Mouse (Mus musculus) intestine, embryonic 16.5 days (tissue): ENCODE data around the gene Lhfpl4. TPM values are rescaled to one million over a fixed set of nuclear protein-coding genes. Genes with fewer than 3 reads are reported as not detected.

ENCODE experiments used
- ATAC-seq: fragments of 200-750 bp; cut with Nextera tagmentation; 2 replicates; pipeline ENCODE4 v1.8.0; 2017; ENCODE audit warnings: moderate TSS enrichment, moderate library complexity
- H3K27ac ChIP-seq: fragments of 300-500 bp; sonication (generic); 2 replicates; pipeline ENCODE4 v1.5.1; 2014; ENCODE audit warnings: mild to moderate bottlenecking, low read length
- H3K27me3 ChIP-seq: fragments of 300-500 bp; sonication (generic); replicated peaks from 2 replicates; pipeline ENCODE4 v1.6.1; 2014; ENCODE audit warnings: low read length, control low read depth, mixed read lengths; ENCODE audit not compliant: control insufficient read depth, insufficient read depth
- H3K36me3 ChIP-seq: fragments of 300-500 bp; sonication (generic); 2 replicates; pipeline ENCODE4 v1.6.1; 2014; ENCODE audit warnings: low read length, control low read depth; ENCODE audit not compliant: control insufficient read depth, insufficient read depth
- H3K4me1 ChIP-seq: fragments of 300-500 bp; sonication (generic); 2 replicates; pipeline ENCODE4 v1.6.1; 2014; ENCODE audit warnings: low read length, control low read depth, mixed read lengths; ENCODE audit not compliant: control insufficient read depth, insufficient read depth
- H3K4me2 ChIP-seq: fragments of 300-500 bp; sonication (generic); 2 replicates; pipeline ENCODE4 v1.6.1; 2014; ENCODE audit warnings: low read depth, low read length, control low read depth
- H3K4me3 ChIP-seq: fragments of 300-500 bp; sonication (generic); 2 replicates; pipeline ENCODE4 v1.5.1; 2014; ENCODE audit warnings: mild to moderate bottlenecking, low read length
- H3K9ac ChIP-seq: fragments of 300-500 bp; sonication (generic); 2 replicates; pipeline ENCODE4 v1.6.1; 2014; ENCODE audit warnings: low read depth, low read length
- H3K9me3 ChIP-seq: fragments of 300-500 bp; sonication (generic); 2 replicates; pipeline ENCODE4 v1.6.1; 2016; ENCODE audit warnings: low read length, control low read depth; ENCODE audit not compliant: control insufficient read depth
- WGBS: fragments of 180-500 bp; shearing (Covaris S2); extraction: QIAGEN DNeasy Blood & Tissue Kit; methylation state at CpG from one replicate; pipeline ENCODE4 v1.1.7; 2014; 5-methylcytosine and 5-hydroxymethylcytosine counted together
- polyA plus RNA-seq: library from polyadenylated mRNA; unstranded; fragments of >200 nt; fragmentation: Nextera tagmentation; extraction: Ambion mirVana; gene quantifications from 2 replicates; pipeline ENCODE4 v1.2.1, GENCODE M21; 2015

The Lhfpl4 gene
- 1.2 and 1.5 TPM in 2 replicates for polyA plus RNA-seq

GRCm38 (mm10) chr6:113194841-113195595 is at the start of gene Lhfpl4:
Gene Lhfpl4 (minus strand): TSS chr6:113195384.
- H3K36me3 ChIP-seq, result no peaks in the 10 kb centered on the region
- peak within 1 kb of the TSS; percentile 50 for H3K4me3 ChIP-seq
- 2% methylated on average over 39 of the region's 66 CpGs for WGBS
- ATAC-seq, result peak; percentile 55; the same call in 1 of the 2 replicates
- peak within 1 kb of the TSS; percentile 40; the same call in 1 of the 2 replicates for H3K9ac ChIP-seq
- no peaks in the 10 kb centered on the region for H3K9me3 ChIP-seq
- no peak within 1 kb of the TSS for H3K27ac ChIP-seq
- H3K4me2 ChIP-seq, result peak within 1 kb of the TSS; percentile 83
- peaks cover 11% of the 10 kb centered on the region for H3K4me1 ChIP-seq
- H3K27me3 ChIP-seq, result peaks cover 29% of the 10 kb centered on the region

DNA sequence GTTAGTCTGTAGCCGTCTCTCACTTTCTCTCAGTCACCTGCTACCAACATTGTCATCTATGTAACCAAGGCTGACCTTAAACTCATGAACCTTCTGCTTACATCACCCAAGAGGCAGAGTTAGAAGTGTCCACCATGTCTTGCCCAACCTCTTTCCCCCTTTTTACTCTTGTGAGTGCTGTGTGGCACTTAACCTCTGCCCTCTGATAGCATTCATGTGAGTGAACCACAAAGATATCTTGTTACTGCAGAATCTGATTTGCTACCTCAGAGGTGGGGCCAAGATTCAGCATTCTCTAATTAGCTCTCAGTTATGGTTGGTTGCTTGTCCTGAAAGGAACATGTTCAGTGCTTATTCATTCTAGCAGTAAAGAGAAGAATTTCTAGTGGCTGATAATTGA is 47.6 kb upstream of the Lhfpl4 start:
- H3K27me3 ChIP-seq, result no peaks in the 10 kb centered on the region
- H3K36me3 ChIP-seq, result 0 out of 2 replicates have a peak, but pooled peaks cover under 1% of the 10 kb centered on the region
- 85% methylated on average over 1 of the region's 1 CpGs for WGBS
- H3K9me3 ChIP-seq, result no peaks in the 10 kb centered on the region
- no peak overlapping the region for H3K9ac ChIP-seq
- H3K4me3 ChIP-seq, result no peak overlapping the region
- H3K4me2 ChIP-seq, result no peak overlapping the region
- no peak for ATAC-seq
- H3K4me1 ChIP-seq, result peaks cover 5% of the 10 kb centered on the region
- no peak overlapping the region for H3K27ac ChIP-seq

DNA sequence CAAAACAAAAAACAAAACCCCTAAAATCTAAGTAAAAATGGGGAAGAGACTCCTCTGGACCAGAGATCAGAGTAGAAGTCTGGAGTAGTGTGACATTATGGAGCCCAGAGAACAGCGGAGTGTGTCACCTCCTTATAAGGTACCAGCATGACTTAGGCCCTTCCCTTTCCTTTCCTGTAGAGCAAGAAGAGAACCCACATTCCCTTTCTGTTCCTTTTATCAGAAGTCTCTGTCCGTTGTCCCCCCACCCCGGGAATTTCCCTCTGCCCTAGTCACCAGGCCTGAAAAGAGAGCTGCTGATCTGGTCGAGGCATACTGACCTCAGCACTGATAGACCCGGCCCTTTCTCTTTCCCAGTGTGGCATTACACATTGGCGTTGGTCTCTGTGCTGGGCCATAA is 43.3 kb upstream of the Lhfpl4 start:
- Histone ChIP-seq H3K27ac (no peak overlapping the region), H3K9ac (peak overlapping the region; percentile 93), H3K4me2 (peak overlapping the region; percentile 87), H3K4me1 (peaks cover 5% of the 10 kb centered on the region), H3K27me3 (no peaks in the 10 kb centered on the region), H3K4me3 (peak overlapping the region; percentile 97), H3K36me3 (no peaks in the 10 kb centered on the region), H3K9me3 (no peaks in the 10 kb centered on the region)
- 28% methylated on average over 6 of the region's 6 CpGs for WGBS
- peak; percentile 1; the same call in 1 of the 2 replicates for ATAC-seq

DNA sequence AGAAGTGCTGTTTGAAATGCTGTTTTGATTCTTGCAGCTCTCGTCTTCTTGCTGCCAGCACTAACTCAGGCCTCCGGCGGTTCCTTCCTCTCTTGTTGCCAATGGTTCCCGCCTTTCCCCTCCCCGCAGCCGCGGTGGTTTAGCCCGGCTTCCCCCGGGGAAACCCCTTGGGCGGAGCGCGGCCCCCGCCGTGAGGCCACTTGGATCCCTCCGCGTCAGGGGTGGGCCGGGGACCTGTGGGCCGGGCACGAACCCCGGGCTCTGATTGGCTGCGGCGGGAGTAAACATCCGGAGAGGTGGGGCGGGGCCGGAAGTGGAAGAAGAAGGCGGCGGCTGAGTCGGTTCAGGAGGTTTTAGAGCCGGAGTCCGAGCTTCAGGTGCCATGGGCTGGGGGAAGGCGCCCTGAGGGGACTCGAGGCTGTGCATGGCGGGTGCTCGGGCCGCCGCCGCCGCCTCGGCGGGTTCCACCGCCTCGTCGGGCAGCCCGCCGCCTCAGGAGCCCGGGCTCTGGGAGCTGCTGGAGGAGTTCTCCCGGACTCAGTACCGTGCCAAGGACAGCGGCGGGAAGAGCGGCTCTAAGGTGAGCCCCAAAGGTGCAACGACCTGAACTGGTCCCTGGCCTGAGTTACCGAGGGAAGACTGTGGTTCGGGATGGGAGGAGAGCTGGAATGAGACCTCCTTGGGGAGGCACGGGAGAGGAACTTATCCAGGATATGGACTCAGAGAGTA is 42.5 kb upstream of the Lhfpl4 start, which contains the start of gene Mtmr14:
Gene Mtmr14, plus strand, starts transcription at position 302 of the 729 bp plus-strand sequence.
- Histone ChIP-seq H3K27me3 (no peaks in the 10 kb centered on the region), H3K36me3 (no peaks in the 10 kb centered on the region), H3K4me2 (peak within 1 kb of the TSS; percentile 87), H3K9ac (peak within 1 kb of the TSS; percentile 93), H3K9me3 (no peaks in the 10 kb centered on the region), H3K4me1 (peaks cover 5% of the 10 kb centered on the region), H3K27ac (peak within 1 kb of the TSS; percentile 58; the same call in 1 of the 2 replicates), H3K4me3 (peak within 1 kb of the TSS; percentile 97)
- under 1% methylated on average over 55 of the region's 55 CpGs for WGBS
- ATAC-seq, result peak; percentile 99

DNA sequence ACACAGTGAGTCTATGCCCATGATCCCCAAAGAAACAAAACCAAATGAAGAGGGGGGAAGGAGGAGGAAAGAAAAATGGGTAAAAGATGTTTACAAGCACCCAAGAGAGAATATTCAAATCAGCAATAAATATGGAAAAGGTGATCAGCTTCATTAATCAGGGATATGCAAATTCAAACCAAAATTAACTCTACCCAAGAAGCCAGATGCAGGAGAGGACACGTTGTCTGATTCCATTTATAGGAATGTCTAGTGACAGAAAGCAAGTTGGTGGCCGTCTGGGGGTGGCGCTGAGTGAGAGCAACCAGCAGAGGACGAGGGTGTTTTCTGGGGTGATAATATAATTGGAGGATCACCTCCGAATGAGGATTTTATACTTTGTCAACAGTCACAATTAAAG is 40.0 kb upstream of the Lhfpl4 start:
- H3K9me3 ChIP-seq, result no peaks in the 10 kb centered on the region
- H3K27ac ChIP-seq, result no peak overlapping the region
- 71% methylated on average over 5 of the region's 5 CpGs for WGBS
- ATAC-seq, result no peak
- no peaks in the 10 kb centered on the region for H3K36me3 ChIP-seq
- no peak overlapping the region for H3K9ac ChIP-seq
- H3K4me2 ChIP-seq, result no peak overlapping the region
- H3K4me1 ChIP-seq, result peaks cover 5% of the 10 kb centered on the region
- H3K4me3 ChIP-seq, result no peak overlapping the region
- H3K27me3 ChIP-seq, result no peaks in the 10 kb centered on the region

DNA sequence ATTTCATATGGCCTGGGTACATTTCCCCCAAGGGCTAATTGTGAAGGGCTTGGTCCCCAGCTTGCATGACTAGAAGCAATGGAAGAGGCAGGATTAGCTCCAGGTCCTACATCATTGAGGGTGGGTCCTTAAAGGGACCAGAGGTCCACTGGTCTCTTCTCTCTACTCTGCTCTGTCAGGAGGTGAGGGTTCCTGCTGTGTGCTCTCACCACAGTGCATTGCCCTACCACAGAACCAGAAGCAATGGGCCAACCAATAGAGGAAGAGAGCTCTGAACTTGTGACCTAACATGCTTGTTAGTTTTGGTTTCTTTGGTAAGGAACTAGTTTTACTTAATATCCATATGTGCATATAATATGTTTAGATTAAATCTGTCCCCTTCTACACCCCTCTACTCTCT is 31.5 kb upstream of the Lhfpl4 start:
- no peaks in the 10 kb centered on the region for H3K27me3 ChIP-seq
- H3K4me2 ChIP-seq, result no peak overlapping the region
- no peak overlapping the region for H3K9ac ChIP-seq
- no peak overlapping the region for H3K4me3 ChIP-seq
- no peaks in the 10 kb centered on the region for H3K36me3 ChIP-seq
- no peak for ATAC-seq
- no peaks in the 10 kb centered on the region for H3K9me3 ChIP-seq
- H3K4me1 ChIP-seq, result no peaks in the 10 kb centered on the region
- H3K27ac ChIP-seq, result no peak overlapping the region

- no peaks in the 10 kb centered on the region for H3K9me3 ChIP-seq
- no peak overlapping the region for H3K9ac ChIP-seq
- H3K4me3 ChIP-seq, result no peak overlapping the region
- no peaks in the 10 kb centered on the region for H3K36me3 ChIP-seq
- WGBS, result 78% methylated on average over 4 of the region's 4 CpGs
- no peak for ATAC-seq
- H3K4me1 ChIP-seq, result no peaks in the 10 kb centered on the region
- H3K4me2 ChIP-seq, result no peak overlapping the region
- no peak overlapping the region for H3K27ac ChIP-seq
- no peaks in the 10 kb centered on the region for H3K27me3 ChIP-seq
Measured at GRCm38 (mm10) chr6:113225798-113226197, 30.6 kb upstream of the Lhfpl4 start.

GRCm38 (mm10) chr6:113216280-113216679 is 21.1 kb upstream of the Lhfpl4 start:
- Histone ChIP-seq H3K36me3 (no peaks in the 10 kb centered on the region), H3K27me3 (no peaks in the 10 kb centered on the region), H3K27ac (no peak overlapping the region), H3K9ac (no peak overlapping the region), H3K4me2 (no peak overlapping the region), H3K4me1 (no peaks in the 10 kb centered on the region), H3K4me3 (no peak overlapping the region), H3K9me3 (0 out of 2 replicates have a peak, but pooled peaks cover 3% of the 10 kb centered on the region)
- no peak for ATAC-seq
- 77% methylated on average over 2 of the region's 2 CpGs for WGBS

- no peak for ATAC-seq
Measured at GRCm38 (mm10) chr6:113195596-113195992, 410 bp upstream of the Lhfpl4 start.

More at GRCm38 (mm10) chr6:113195596-113195992, 410 bp upstream of the Lhfpl4 start:
- H3K27ac ChIP-seq, result no peak overlapping the region
- 16% methylated on average over 9 of the region's 9 CpGs for WGBS
- peaks cover 11% of the 10 kb centered on the region for H3K4me1 ChIP-seq
- H3K4me2 ChIP-seq, result peak overlapping the region; percentile 83
- peaks cover 29% of the 10 kb centered on the region for H3K27me3 ChIP-seq
- peak overlapping the region; percentile 40; the same call in 1 of the 2 replicates for H3K9ac ChIP-seq
- H3K9me3 ChIP-seq, result no peaks in the 10 kb centered on the region
- H3K36me3 ChIP-seq, result no peaks in the 10 kb centered on the region
- peak overlapping the region; percentile 50; the same call in 1 of the 2 replicates for H3K4me3 ChIP-seq
